Mouse (Mus musculus) megakaryocyte, embryonic 14.5 days (primary cell): ENCODE data around the gene Nectin4. TPM values are rescaled to one million over a fixed set of nuclear protein-coding genes. Genes with fewer than 3 reads are reported as not detected.
"Not testable (repeated sequence)": the region's sequence is repeated elsewhere in the genome, so short reads cannot be mapped to it uniquely, and the experiment has no call there.

ENCODE experiments used
- H3K27me3 ChIP-seq: replicated peaks from 2 replicates; pipeline ENCODE3; 2012; ENCODE audit warnings: inconsistent platforms
- H3K36me3 ChIP-seq: replicated peaks from 2 replicates; pipeline ENCODE3; 2012; ENCODE audit warnings: low read length, inconsistent platforms, mixed read lengths
- H3K4me1 ChIP-seq: 2 replicates; pipeline ENCODE4 v1.6.1; 2012; ENCODE audit warnings: inconsistent platforms
- H3K4me3 ChIP-seq: replicated peaks from 2 replicates; pipeline ENCODE3; 2012; ENCODE audit warnings: moderate library complexity, mild to moderate bottlenecking, inconsistent platforms
- H3K9me3 ChIP-seq: 2 replicates; pipeline ENCODE4 v1.6.1; 2012; ENCODE audit warnings: inconsistent platforms
- FLI1 ChIP-seq: IDR thresholded peaks from 2 replicates; pipeline ENCODE4 v1.6.1; 2012; ENCODE audit warnings: low read length, inconsistent platforms, mixed read lengths
- GATA1 ChIP-seq: IDR thresholded peaks from 3 replicates; pipeline ENCODE4 v1.6.1; 2012; ENCODE audit warnings: mixed read lengths, low read length, inconsistent platforms, borderline replicate concordance
- polyA plus RNA-seq: library from polyadenylated mRNA; stranded (reverse); fragments of >175 nt; gene quantifications from 2 replicates; pipeline ENCODE4 v1.2.3, GENCODE M21; 2012; ENCODE audit warnings: low replicate concordance; ENCODE audit not compliant: insufficient read depth

Gene Nectin4
- 0.44 TPM in 1 of 2 replicates, not detected in the other for polyA plus RNA-seq

- Histone ChIP-seq H3K27me3 (peaks cover 50% of the 10 kb centered on the region), H3K4me1 (peaks cover 71% of the 10 kb centered on the region), H3K4me3 (peak within 1 kb of the TSS; percentile 66), H3K36me3 (no peaks in the 10 kb centered on the region), H3K9me3 (no peaks in the 10 kb centered on the region)
- TF ChIP-seq FLI1: no peak
- no peak for TF ChIP-seq GATA1
Observed at GRCm38 (mm10) chr1:171369845-171370556, at the start of gene Nectin4. TSS of gene Nectin4 (plus strand) at chr1:171370099.

- Histone ChIP-seq H3K9me3 (0 out of 2 replicates have a peak, but pooled peaks cover 3% of the 10 kb centered on the region), H3K36me3 (peaks cover 22% of the 10 kb centered on the region), H3K27me3 (no peaks in the 10 kb centered on the region), H3K4me3 (no peak overlapping the region), H3K4me1 (peaks cover 18% of the 10 kb centered on the region)
- TF ChIP-seq FLI1 (no peak), GATA1 (no peak)
Observed at GRCm38 (mm10) chr1:171320151-171320550, 49.7 kb upstream of the Nectin4 start.

- Histone ChIP-seq H3K4me1 (peaks cover 29% of the 10 kb centered on the region), H3K4me3 (no peak overlapping the region), H3K9me3 (no peaks in the 10 kb centered on the region), H3K27me3 (no peaks in the 10 kb centered on the region), H3K36me3 (peaks cover 34% of the 10 kb centered on the region)
- TF ChIP-seq GATA1: no peak
- TF ChIP-seq FLI1: no peak
Observed at GRCm38 (mm10) chr1:171321415-171321814, 48.5 kb upstream of the Nectin4 start.

GRCm38 (mm10) chr1:171322012-171322411 lies 47.9 kb upstream of the Nectin4 start:
- Histone ChIP-seq H3K4me1 (peaks cover 31% of the 10 kb centered on the region), H3K36me3 (peaks cover 36% of the 10 kb centered on the region), H3K9me3 (no peaks in the 10 kb centered on the region), H3K27me3 (no peaks in the 10 kb centered on the region), H3K4me3 (no peak overlapping the region)
- TF ChIP-seq GATA1 (no peak), FLI1 (no peak)

- no peaks in the 10 kb centered on the region for H3K27me3 ChIP-seq
- peak overlapping the region; percentile 33 for H3K4me3 ChIP-seq
- peaks cover 36% of the 10 kb centered on the region for H3K36me3 ChIP-seq
- H3K4me1 ChIP-seq: peaks cover 43% of the 10 kb centered on the region
- TF ChIP-seq FLI1 (no peak), GATA1 (no peak)
- H3K9me3 ChIP-seq: no peaks in the 10 kb centered on the region
Observed at GRCm38 (mm10) chr1:171325571-171325970, 44.3 kb upstream of the Nectin4 start.

- peaks cover 39% of the 10 kb centered on the region for H3K36me3 ChIP-seq
- H3K4me3 ChIP-seq, H3K9me3 ChIP-seq, H3K27me3 ChIP-seq: not testable (repeated sequence)
- peaks cover 50% of the 10 kb centered on the region for H3K4me1 ChIP-seq
Observed at GRCm38 (mm10) chr1:171326588-171326987, 43.3 kb upstream of the Nectin4 start.

- H3K36me3 ChIP-seq: peaks cover 46% of the 10 kb centered on the region
- peaks cover 57% of the 10 kb centered on the region for H3K4me1 ChIP-seq
- H3K4me3 ChIP-seq: peak overlapping the region; percentile 96
- TF ChIP-seq FLI1 (no peak), GATA1 (no peak)
- H3K9me3 ChIP-seq: no peaks in the 10 kb centered on the region
- no peaks in the 10 kb centered on the region for H3K27me3 ChIP-seq
Observed at GRCm38 (mm10) chr1:171328244-171328643, 41.7 kb upstream of the Nectin4 start.

- Histone ChIP-seq H3K4me3 (peak within 1 kb of the TSS; percentile 96), H3K27me3 (no peaks in the 10 kb centered on the region), H3K36me3 (peaks cover 48% of the 10 kb centered on the region), H3K9me3 (no peaks in the 10 kb centered on the region), H3K4me1 (peaks cover 58% of the 10 kb centered on the region)
- no peak for TF ChIP-seq GATA1
- no peak for TF ChIP-seq FLI1
Observed at GRCm38 (mm10) chr1:171328839-171329432, 41.0 kb upstream of the Nectin4 start, which contains the start of gene Dedd. TSS of gene Dedd (plus strand) at chr1:171329145.

- peaks cover 51% of the 10 kb centered on the region for H3K36me3 ChIP-seq
- TF ChIP-seq GATA1: no peak
- no peak for TF ChIP-seq FLI1
- H3K27me3 ChIP-seq: no peaks in the 10 kb centered on the region
- H3K4me3 ChIP-seq: peak overlapping the region; percentile 96
- H3K9me3 ChIP-seq: no peaks in the 10 kb centered on the region
- H3K4me1 ChIP-seq: peaks cover 65% of the 10 kb centered on the region
Observed at GRCm38 (mm10) chr1:171329433-171330215, 40.3 kb upstream of the Nectin4 start.

GRCm38 (mm10) chr1:171330216-171330560 lies 39.7 kb upstream of the Nectin4 start:
- peaks cover 70% of the 10 kb centered on the region for H3K4me1 ChIP-seq
- no peaks in the 10 kb centered on the region for H3K27me3 ChIP-seq
- TF ChIP-seq FLI1: no peak
- TF ChIP-seq GATA1: no peak
- peak overlapping the region; percentile 96 for H3K4me3 ChIP-seq
- H3K36me3 ChIP-seq: peaks cover 50% of the 10 kb centered on the region
- H3K9me3 ChIP-seq: no peaks in the 10 kb centered on the region
